Mouse (Mus musculus) neural tube, embryonic 15.5 days (tissue): Measurements from ENCODE around the gene Spata32. TPM values are rescaled to one million over a fixed set of nuclear protein-coding genes. Genes with fewer than 3 reads are reported as not detected.

Source experiments
- ATAC-seq: fragments of 200-750 bp; cut with Nextera tagmentation; 2 replicates; pipeline ENCODE4 v1.8.0; 2017; ENCODE audit warnings: mild to moderate bottlenecking, moderate TSS enrichment, moderate library complexity; ENCODE audit not compliant: low FRiP score
- H3K27ac ChIP-seq: fragments of 300-500 bp; sonication (generic); replicated peaks from 2 replicates; pipeline ENCODE4 v1.5.1; 2015; ENCODE audit warnings: mild to moderate bottlenecking, inconsistent platforms
- H3K27me3 ChIP-seq: fragments of 300-500 bp; sonication (generic); replicated peaks from 2 replicates; pipeline ENCODE4 v1.6.1; 2015; ENCODE audit warnings: inconsistent platforms
- H3K36me3 ChIP-seq: fragments of 300-500 bp; sonication (generic); 2 replicates; pipeline ENCODE4 v1.6.1; 2015; ENCODE audit warnings: inconsistent platforms
- H3K4me1 ChIP-seq: fragments of 300-500 bp; sonication (generic); 2 replicates; pipeline ENCODE4 v1.6.1; 2015; ENCODE audit warnings: inconsistent platforms
- H3K4me2 ChIP-seq: fragments of 300-500 bp; sonication (generic); 2 replicates; pipeline ENCODE4 v1.6.1; 2015; ENCODE audit warnings: inconsistent platforms, mild to moderate bottlenecking, moderate library complexity
- H3K4me3 ChIP-seq: fragments of 300-500 bp; sonication (generic); replicated peaks from 2 replicates; pipeline ENCODE4 v1.5.1; 2015; ENCODE audit warnings: mild to moderate bottlenecking, inconsistent platforms
- H3K9ac ChIP-seq: fragments of 300-500 bp; sonication (generic); replicated peaks from 2 replicates; pipeline ENCODE4 v1.6.1; 2015; ENCODE audit warnings: mild to moderate bottlenecking, inconsistent platforms
- H3K9me3 ChIP-seq: fragments of 300-500 bp; sonication (generic); replicated peaks from 2 replicates; pipeline ENCODE4 v1.6.1; 2016; ENCODE audit warnings: inconsistent platforms
- WGBS: fragments of 180-500 bp; shearing (Covaris S2); methylation state at CpG from one replicate; pipeline ENCODE4 v1.1.7; 2015; ENCODE audit warnings: mixed read lengths; 5-methylcytosine and 5-hydroxymethylcytosine counted together
- polyA plus RNA-seq: library from polyadenylated mRNA; unstranded; fragments of >200 nt; fragmentation: Nextera tagmentation; extraction: Ambion mirVana; gene quantifications from 2 replicates; pipeline ENCODE4 v1.2.1, GENCODE M21; 2015

The Spata32 gene
- polyA plus RNA-seq, 1 experiment from 2014 or later: 1.00 TPM

DNA sequence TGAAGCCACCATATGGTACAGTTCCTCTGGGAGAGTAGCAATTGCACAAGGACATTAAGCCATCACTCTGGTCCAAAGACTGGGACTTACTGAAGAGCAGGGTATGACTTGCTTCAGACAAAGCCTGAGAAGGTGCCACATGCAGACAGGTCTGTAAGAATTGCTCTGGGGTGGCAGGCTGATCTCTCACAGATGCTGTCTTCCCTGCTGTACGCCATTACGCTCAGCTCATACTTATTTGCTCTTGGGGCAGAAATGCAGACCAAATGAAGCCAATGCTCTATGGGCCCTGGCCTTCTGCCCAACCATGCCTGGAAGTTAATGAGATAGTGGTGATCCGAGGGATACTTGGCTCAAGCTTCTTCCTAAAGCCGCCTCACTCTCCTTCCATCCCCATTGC, 26.6 kb upstream of the Spata32 start:
- no peak for ATAC-seq
- 74% methylated on average over 4 of the region's 4 CpGs for WGBS
- H3K27ac ChIP-seq: no peak overlapping the region

GRCm38 (mm10) chr11:103240740-103241139, 22.5 kb upstream of the Spata32 start:
- Histone ChIP-seq H3K4me1 (peaks cover 17% of the 10 kb centered on the region), H3K36me3 (peaks cover 26% of the 10 kb centered on the region), H3K4me3 (no peak overlapping the region), H3K9ac (no peak overlapping the region), H3K9me3 (no peaks in the 10 kb centered on the region), H3K4me2 (no peak overlapping the region), H3K27ac (no peak overlapping the region), H3K27me3 (no peaks in the 10 kb centered on the region)
- 54% methylated on average over 7 of the region's 7 CpGs for WGBS
- no peak for ATAC-seq

More for the DNA sequence above, 26.6 kb upstream of the Spata32 start:
- Histone ChIP-seq H3K9me3 (no peaks in the 10 kb centered on the region), H3K36me3 (0 out of 2 replicates have a peak, but pooled peaks cover 2% of the 10 kb centered on the region), H3K4me3 (no peak overlapping the region), H3K4me2 (no peak overlapping the region), H3K4me1 (peaks cover 41% of the 10 kb centered on the region), H3K9ac (no peak overlapping the region), H3K27me3 (no peaks in the 10 kb centered on the region)

DNA sequence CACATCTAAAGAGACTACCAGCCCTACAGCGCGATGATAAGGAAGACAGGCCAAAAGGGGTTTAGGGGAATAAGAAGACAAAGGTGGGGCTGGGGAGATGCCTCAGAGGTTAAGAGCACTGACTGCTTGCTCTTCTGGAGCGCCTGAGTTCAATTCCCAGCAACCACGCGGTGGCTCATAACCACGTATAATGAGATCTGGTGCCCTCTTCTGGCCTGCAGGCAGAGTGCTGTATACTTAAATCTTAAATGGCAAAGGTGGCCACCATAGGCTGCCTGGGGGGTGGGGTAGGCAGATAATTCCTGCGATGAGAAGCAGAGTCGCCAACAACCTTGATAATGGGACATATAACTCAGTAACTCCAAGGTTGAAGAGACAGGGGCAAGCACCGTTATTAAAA, 19.5 kb upstream of the Spata32 start:
- 69% methylated on average over 9 of the region's 9 CpGs for WGBS
- Histone ChIP-seq H3K9ac (no peak overlapping the region), H3K9me3 (no peaks in the 10 kb centered on the region), H3K4me3 (no peak overlapping the region), H3K27ac (no peak overlapping the region), H3K36me3 (peaks cover 26% of the 10 kb centered on the region), H3K4me2 (no peak overlapping the region), H3K27me3 (no peaks in the 10 kb centered on the region), H3K4me1 (peaks cover 12% of the 10 kb centered on the region)
- ATAC-seq: no peak

DNA sequence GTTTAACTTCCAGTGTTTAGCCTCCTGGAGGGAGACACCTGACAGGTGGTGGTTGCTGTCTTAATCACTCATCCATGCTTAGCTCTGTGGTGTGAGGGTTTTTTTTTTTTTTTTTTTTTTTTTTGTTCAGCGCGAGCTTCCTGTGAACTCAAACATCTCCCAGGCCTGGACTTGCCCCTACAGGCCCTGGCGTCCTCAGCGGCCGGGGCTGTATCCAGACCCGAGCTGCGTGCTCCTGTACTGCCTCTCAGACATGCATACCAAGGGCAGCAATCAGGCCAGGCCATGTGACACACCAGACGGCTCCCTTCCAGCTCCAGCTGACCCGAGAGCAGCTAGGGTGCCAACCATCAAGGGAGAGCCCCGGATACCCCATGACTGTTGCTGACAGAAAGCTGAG, 18.7 kb upstream of the Spata32 start:
- H3K27me3 ChIP-seq: no peaks in the 10 kb centered on the region
- H3K27ac ChIP-seq: no peak overlapping the region
- H3K4me1 ChIP-seq: peaks cover 12% of the 10 kb centered on the region
- H3K4me3 ChIP-seq: no peak overlapping the region
- H3K4me2 ChIP-seq: no peak overlapping the region
- H3K9me3 ChIP-seq: no peaks in the 10 kb centered on the region
- no peak for ATAC-seq
- H3K36me3 ChIP-seq: peaks cover 26% of the 10 kb centered on the region
- H3K9ac ChIP-seq: no peak overlapping the region
- WGBS: 87% methylated on average over 10 of the region's 10 CpGs

GRCm38 (mm10) chr11:103236431-103236830, 18.2 kb upstream of the Spata32 start:
- no peak overlapping the region for H3K9ac ChIP-seq
- no peaks in the 10 kb centered on the region for H3K9me3 ChIP-seq
- H3K27me3 ChIP-seq: no peaks in the 10 kb centered on the region
- peaks cover 8% of the 10 kb centered on the region for H3K4me1 ChIP-seq
- 91% methylated on average over 6 of the region's 6 CpGs for WGBS
- ATAC-seq: no peak
- no peak overlapping the region for H3K27ac ChIP-seq
- no peak overlapping the region for H3K4me2 ChIP-seq
- peaks cover 26% of the 10 kb centered on the region for H3K36me3 ChIP-seq
- H3K4me3 ChIP-seq: no peak overlapping the region

GRCm38 (mm10) chr11:103235702-103236101, 17.5 kb upstream of the Spata32 start:
- H3K9ac ChIP-seq: no peak overlapping the region
- no peaks in the 10 kb centered on the region for H3K9me3 ChIP-seq
- H3K4me3 ChIP-seq: no peak overlapping the region
- peaks cover under 1% of the 10 kb centered on the region; the same call in 1 of the 2 replicates for H3K4me1 ChIP-seq
- no peak overlapping the region for H3K27ac ChIP-seq
- H3K27me3 ChIP-seq: no peaks in the 10 kb centered on the region
- 73% methylated on average over 11 of the region's 11 CpGs for WGBS
- ATAC-seq: no peak
- no peak overlapping the region for H3K4me2 ChIP-seq
- H3K36me3 ChIP-seq: peaks cover 30% of the 10 kb centered on the region

DNA sequence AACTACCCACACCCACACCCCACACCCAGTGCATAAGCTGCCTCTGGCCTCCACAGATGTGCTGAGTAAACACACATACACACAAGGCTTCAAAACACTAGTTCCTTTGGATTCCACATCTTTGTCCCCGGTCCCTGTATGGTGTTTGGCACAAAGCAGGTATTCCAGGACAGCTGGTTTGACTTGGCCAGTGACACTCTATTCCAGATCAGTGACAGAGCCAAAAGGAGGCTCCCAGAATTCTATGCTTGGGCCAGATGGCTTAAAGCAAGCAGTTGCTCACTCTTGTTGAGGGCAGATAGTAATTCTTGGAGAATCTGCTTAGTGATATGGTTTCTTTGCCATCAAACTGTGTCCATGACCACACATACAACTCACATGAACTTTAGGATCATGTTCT, 16.2 kb upstream of the Spata32 start:
- Histone ChIP-seq H3K27ac (no peak overlapping the region), H3K4me2 (no peak overlapping the region), H3K4me1 (no peaks in the 10 kb centered on the region), H3K36me3 (peaks cover 38% of the 10 kb centered on the region), H3K27me3 (no peaks in the 10 kb centered on the region), H3K9ac (no peak overlapping the region), H3K9me3 (no peaks in the 10 kb centered on the region), H3K4me3 (no peak overlapping the region)
- WGBS: 68% methylated on average over 1 of the region's 1 CpGs
- no peak for ATAC-seq

GRCm38 (mm10) chr11:103232966-103233365, 14.7 kb upstream of the Spata32 start:
- 30% methylated on average over 7 of the region's 7 CpGs for whole genome bisulfite sequencing
- no peaks in the 10 kb centered on the region for H3K9me3 ChIP-seq
- no peaks in the 10 kb centered on the region for H3K27me3 ChIP-seq
- no peak overlapping the region for H3K27ac ChIP-seq
- no peak overlapping the region for H3K9ac ChIP-seq
- peaks cover 31% of the 10 kb centered on the region for H3K36me3 ChIP-seq
- no peak for ATAC-seq
- H3K4me1 ChIP-seq: no peaks in the 10 kb centered on the region
- H3K4me2 ChIP-seq: no peak overlapping the region
- no peak overlapping the region for H3K4me3 ChIP-seq

DNA sequence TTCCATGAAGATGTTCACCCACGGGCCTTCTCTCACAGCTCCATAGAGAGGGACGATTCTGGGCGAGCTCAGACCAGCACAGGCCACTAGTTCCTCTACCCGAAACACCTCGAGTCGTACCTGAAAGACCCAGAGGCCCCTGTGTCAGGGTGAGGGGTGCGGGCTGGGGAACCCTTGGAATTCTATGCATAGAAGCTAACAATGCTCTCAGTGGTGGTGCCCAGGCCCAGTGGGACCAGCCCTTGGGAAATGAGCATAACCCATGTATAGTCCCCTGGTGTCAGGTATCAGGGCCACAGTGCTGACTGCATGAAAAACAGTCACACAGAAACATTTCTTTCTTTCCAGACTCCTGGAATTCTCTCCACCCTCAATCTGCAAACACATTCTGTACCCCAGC, 13.1 kb upstream of the Spata32 start:
- WGBS: 95% methylated on average over 7 of the region's 7 CpGs
- peaks cover 29% of the 10 kb centered on the region for H3K36me3 ChIP-seq
- H3K9ac ChIP-seq: no peak overlapping the region
- H3K4me3 ChIP-seq: no peak overlapping the region
- no peak overlapping the region for H3K4me2 ChIP-seq
- no peaks in the 10 kb centered on the region for H3K9me3 ChIP-seq
- H3K27ac ChIP-seq: no peak overlapping the region
- no peaks in the 10 kb centered on the region for H3K27me3 ChIP-seq
- no peaks in the 10 kb centered on the region for H3K4me1 ChIP-seq
- ATAC-seq: no peak

GRCm38 (mm10) chr11:103230626-103231025, 12.4 kb upstream of the Spata32 start:
- Histone ChIP-seq H3K4me1 (no peaks in the 10 kb centered on the region), H3K4me2 (no peak overlapping the region), H3K9ac (no peak overlapping the region), H3K9me3 (no peaks in the 10 kb centered on the region), H3K27me3 (no peaks in the 10 kb centered on the region), H3K4me3 (no peak overlapping the region), H3K27ac (no peak overlapping the region), H3K36me3 (peaks cover 31% of the 10 kb centered on the region)
- ATAC-seq: no peak
- WGBS: 92% methylated on average over 19 of the region's 19 CpGs

DNA sequence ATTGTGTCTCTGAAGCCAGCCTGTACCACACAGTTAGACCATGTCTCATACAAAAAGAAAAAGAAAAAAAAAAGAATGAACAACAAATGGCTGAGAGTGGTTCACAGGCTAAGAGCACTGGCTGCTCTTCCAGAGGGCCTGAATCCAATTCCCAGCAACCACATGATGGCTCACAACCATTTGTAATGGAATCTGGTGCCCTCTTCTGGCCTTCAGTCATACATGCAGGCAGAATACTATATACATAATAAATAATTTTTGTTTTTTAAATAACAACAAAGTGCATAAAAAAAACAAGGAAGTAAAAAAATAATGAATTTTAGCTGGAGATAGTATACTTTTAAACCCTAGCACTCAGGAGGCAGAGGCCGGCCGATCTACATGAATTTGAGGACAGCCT, 11.4 kb upstream of the Spata32 start:
- Histone ChIP-seq H3K27me3 (no peaks in the 10 kb centered on the region), H3K36me3 (peaks cover 38% of the 10 kb centered on the region), H3K4me1 (no peaks in the 10 kb centered on the region), H3K4me3 (no peak overlapping the region), H3K9ac (no peak overlapping the region), H3K4me2 (no peak overlapping the region), H3K27ac (no peak overlapping the region), H3K9me3 (no peaks in the 10 kb centered on the region)
- 98% methylated on average over 2 of the region's 2 CpGs for WGBS
- ATAC-seq: no peak

- Histone ChIP-seq H3K4me2 (no peak overlapping the region), H3K36me3 (peaks cover 53% of the 10 kb centered on the region), H3K9ac (no peak overlapping the region), H3K4me3 (no peak overlapping the region), H3K27me3 (no peaks in the 10 kb centered on the region), H3K9me3 (no peaks in the 10 kb centered on the region), H3K4me1 (no peaks in the 10 kb centered on the region), H3K27ac (no peak overlapping the region)
- no peak for ATAC-seq
- WGBS: 73% methylated on average over 18 of the region's 18 CpGs
These were observed 5.8 kb upstream of the Spata32 start for GRCm38 (mm10) chr11:103223951-103224456.

DNA sequence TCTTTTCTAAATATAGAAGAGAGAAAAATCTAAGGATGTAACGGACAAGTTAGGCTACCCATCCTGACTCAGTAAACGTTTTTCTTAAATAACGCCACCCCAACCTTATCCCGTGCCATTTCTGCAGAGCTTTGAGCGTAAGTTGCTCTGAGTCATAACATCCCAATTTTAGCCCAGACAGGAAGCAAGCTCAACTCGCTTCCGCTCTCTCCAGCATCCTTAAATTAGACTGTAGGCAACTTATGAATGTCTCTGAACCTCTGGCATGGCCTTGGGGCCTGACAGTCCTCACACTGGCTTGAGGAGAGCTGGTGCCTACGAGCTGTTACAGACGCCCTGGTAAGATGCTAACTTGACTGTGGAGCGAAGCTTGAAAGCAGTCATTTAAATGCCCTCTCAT, 5.2 kb upstream of the Spata32 start:
- peaks cover 51% of the 10 kb centered on the region for H3K36me3 ChIP-seq
- no peak overlapping the region for H3K27ac ChIP-seq
- WGBS: 91% methylated on average over 10 of the region's 10 CpGs
- ATAC-seq: no peak
- peaks cover 2% of the 10 kb centered on the region for H3K4me1 ChIP-seq
- no peak overlapping the region for H3K9ac ChIP-seq
- no peak overlapping the region for H3K4me3 ChIP-seq
- no peaks in the 10 kb centered on the region for H3K27me3 ChIP-seq
- no peaks in the 10 kb centered on the region for H3K9me3 ChIP-seq
- no peak overlapping the region for H3K4me2 ChIP-seq
